In genomic region chr12:108712481-108712880, GRCm38 (mm10) we compare ENCODE assay signal across 22 mouse cellular contexts. TPM values are rescaled to one million over a fixed set of nuclear protein-coding genes. Genes with fewer than 3 reads are reported as not detected.
"Had no signal": no experiment of that assay in that cellular context is flagged by ENCODE, and none has a peak within 500 bp of the region (broad histone marks: within the 10 kb centered on the region; RNA-seq: fewer than 3 reads in every experiment).

No protein-coding gene starts in this region.

- H3K9me3 ChIP-seq: kidney, embryonic 15.5 days; limb, embryonic 12.5 days; limb, embryonic 15.5 days; liver, embryonic 13.5 days; megakaryocyte, embryonic 14.5 days; midbrain, embryonic 10.5 days; midbrain, embryonic 13.5 days; neural tube, embryonic 13.5 days had no signal

- DNase-seq: kidney, adult 8-10 months; kidney, postnatal 10 days; kidney, postnatal 36 days; left cerebral cortex, postnatal 4 days; liver, embryonic 13.5 days; lung, postnatal 36 days; right cerebral cortex, adult 18-20 months; right cerebral cortex, postnatal 14 days; right cerebral cortex, postnatal 4 days; thymus, postnatal 25 days had no signal

- ATAC-seq: lung, postnatal 0 days; midbrain, embryonic 13.5 days; midbrain, embryonic 16.5 days had no signal

- H3K4me2 ChIP-seq: kidney, embryonic 15.5 days; limb, embryonic 12.5 days; limb, embryonic 15.5 days; liver, embryonic 13.5 days; midbrain, embryonic 13.5 days; neural tube, embryonic 13.5 days had no signal

- H3K27me3 ChIP-seq: kidney, embryonic 15.5 days; limb, embryonic 12.5 days; limb, embryonic 15.5 days; liver, embryonic 13.5 days; midbrain, embryonic 13.5 days; neural tube, embryonic 13.5 days had no signal

- H3K4me3 ChIP-seq: kidney, embryonic 15.5 days; limb, embryonic 12.5 days; limb, embryonic 15.5 days; liver, embryonic 13.5 days; megakaryocyte, embryonic 14.5 days; midbrain, embryonic 10.5 days; midbrain, embryonic 13.5 days; myocyte; neural tube, embryonic 13.5 days had no signal

- H3K4me1 ChIP-seq: limb, embryonic 12.5 days; limb, embryonic 15.5 days; liver, embryonic 13.5 days; megakaryocyte, embryonic 14.5 days; midbrain, embryonic 10.5 days; midbrain, embryonic 13.5 days; neural tube, embryonic 13.5 days had no signal

- H3K27ac ChIP-seq: limb, embryonic 12.5 days; limb, embryonic 15.5 days; liver, embryonic 13.5 days; midbrain, embryonic 10.5 days; midbrain, embryonic 13.5 days; neural tube, embryonic 13.5 days had no signal

- H3K36me3 ChIP-seq: kidney, embryonic 15.5 days; limb, embryonic 12.5 days; limb, embryonic 15.5 days; liver, embryonic 13.5 days; midbrain, embryonic 10.5 days; midbrain, embryonic 13.5 days; neural tube, embryonic 13.5 days had no signal

- H3K9ac ChIP-seq: kidney, embryonic 15.5 days; limb, embryonic 12.5 days; limb, embryonic 15.5 days; liver, embryonic 13.5 days; midbrain, embryonic 13.5 days; neural tube, embryonic 13.5 days had no signal

RNA-seq across cellular contexts. Expression of gene Degs2, which starts 10.4 kb away (rescaled TPM):
- total RNA-seq: left cerebral cortex, postnatal 4 days; monocyte, adult 5-6 weeks; neutrophil, adult 5-6 weeks had no signal
